Mouse (Mus musculus) A20 (cell line): ENCODE results near the gene Syn3.

Experiments used
- DNase-seq: peaks from one replicate; pipeline ENCODE4 v3.0.0-alpha.2; 2011; ENCODE audit warnings: low read depth, low spot score

Syn3 gene

DNA sequence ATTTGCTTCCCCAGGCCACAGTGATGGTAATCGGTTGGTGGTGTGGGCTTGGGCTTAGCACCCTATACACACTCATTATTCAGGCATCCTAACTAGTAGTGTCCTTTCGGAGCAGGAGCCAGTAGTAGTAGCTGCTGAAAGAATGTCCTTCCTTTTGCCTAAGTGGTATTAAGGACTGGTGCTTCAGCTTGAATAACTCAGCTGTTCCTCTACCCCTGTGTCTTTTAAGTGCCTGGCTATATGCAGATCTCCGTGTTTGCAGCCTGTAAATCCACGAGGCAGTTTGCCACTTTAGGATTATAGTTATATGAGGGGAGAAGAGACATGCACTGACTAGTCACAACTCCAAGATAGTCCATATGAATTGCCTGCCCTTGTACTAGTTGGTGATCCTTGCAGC lies 159.6 kb downstream of the Syn3 start:
- no peak for DNase-seq

DNA sequence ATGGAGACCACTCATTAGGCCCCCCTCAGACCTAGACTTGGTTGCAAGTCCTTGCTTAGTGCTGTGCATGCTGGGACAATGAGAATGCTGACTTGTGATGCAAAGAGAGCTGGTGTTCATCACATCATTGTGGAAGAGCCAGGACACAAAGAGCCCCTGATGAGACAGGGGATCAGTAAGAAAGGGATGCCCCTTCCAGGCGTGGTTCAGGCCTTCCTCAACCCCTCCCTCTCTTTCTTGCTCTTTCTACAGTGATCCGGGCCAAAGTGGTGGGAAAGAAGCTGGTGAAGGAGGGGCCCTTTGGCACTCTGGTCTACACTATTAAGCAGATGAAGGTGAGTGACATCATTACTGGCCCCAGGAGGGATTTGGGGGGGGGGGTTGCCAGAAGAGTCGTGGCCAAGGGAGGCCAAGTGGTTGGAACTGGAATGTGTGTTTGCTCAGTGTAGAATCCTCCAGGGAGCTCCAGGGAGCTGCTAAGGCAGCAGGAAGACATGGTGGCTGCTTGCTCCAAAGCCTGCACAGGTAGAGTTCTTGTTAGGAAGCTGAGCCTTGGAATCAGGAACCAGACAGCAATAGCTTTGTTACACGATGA lies 160.5 kb downstream of the Syn3 start:
- DNase-seq, result no peak

DNA sequence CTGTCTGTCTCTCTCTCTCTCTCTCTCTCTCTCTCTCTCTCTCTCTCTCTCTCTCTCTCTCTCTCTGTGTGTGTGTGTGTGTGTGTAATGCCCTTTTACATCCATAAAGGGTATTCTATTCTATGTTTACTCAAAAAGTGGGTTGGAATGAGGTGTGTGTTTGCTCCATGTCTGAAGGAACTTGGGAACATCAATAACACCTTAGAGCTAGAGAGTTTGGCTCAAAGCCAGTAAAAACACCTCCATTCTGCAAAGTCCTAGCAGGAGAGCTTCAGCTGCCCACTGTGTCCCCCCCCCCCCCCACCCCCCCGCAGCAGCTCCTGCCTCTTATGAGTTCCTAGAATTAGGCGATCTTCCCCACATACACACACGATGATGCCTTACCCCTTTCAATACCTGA lies 161.5 kb downstream of the Syn3 start:
- no peak for DNase-seq

DNA sequence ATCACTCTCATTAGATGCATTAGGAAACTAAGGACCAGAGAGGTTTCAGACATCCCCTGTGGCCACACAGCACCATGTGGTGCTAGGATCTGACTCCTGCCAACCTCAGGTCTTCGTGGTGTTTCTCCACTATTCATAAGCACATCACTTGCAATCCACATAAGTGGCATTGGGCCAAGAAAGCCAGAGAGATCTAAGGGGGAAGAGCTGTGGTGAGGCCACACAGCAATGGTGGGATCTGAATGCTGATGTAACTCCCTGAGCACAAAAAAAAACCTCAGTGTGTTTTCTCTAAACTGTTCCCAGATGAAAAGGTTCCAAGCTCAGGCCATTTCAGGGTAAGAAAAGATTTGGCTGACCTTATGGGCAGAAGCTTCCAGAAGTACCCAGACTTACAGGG lies 162.2 kb downstream of the Syn3 start:
- no peak for DNase-seq

DNA sequence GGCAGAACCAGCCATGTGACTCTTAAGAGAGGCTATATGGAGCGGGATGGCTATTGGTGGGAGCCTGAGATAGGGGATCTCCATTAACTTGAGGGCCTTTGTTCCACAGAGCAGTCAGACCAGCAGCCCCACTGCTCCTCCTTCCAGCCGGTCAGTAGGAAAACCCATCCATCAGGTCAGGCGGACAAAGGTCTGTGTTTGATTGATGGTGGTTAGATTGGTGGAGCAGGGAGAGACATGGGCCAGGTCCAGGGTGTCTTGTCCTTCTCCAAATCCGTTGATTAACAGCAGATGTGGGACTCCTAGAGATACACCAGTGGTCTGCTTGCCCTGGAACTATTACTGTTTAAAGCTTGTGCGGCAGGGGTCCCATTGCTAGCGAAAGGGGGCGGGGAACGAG lies 164.1 kb downstream of the Syn3 start:
- DNase-seq, result no peak

DNA sequence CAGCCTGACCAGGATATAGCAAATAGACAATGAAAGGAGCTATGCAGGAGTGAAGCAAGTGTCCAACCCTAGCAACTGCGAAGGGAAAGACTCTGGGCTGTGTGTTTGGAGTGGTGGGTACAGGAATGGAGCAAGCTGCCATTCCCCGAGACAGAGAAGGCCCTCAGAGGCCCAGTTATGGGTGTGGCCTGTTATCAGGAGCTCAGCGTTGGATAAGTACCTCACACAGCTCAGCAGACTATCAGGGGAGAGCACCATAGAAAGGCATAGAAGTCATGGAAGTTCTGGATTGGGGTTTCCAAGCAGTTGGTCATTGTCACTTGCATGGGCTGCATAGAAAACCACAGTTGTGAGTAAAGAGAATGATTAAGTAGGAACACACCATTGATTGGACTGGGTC lies 165.8 kb downstream of the Syn3 start:
- DNase-seq, result no peak

GRCm38 (mm10) chr10:86331681-86332281 lies 166.9 kb downstream of the Syn3 start:
- no peak for DNase-seq

- no peak for DNase-seq
Measured at GRCm38 (mm10) chr10:86330993-86331680, 167.6 kb downstream of the Syn3 start.

GRCm38 (mm10) chr10:86329241-86329882 lies 169.3 kb downstream of the Syn3 start:
- DNase-seq, result no peak

DNA sequence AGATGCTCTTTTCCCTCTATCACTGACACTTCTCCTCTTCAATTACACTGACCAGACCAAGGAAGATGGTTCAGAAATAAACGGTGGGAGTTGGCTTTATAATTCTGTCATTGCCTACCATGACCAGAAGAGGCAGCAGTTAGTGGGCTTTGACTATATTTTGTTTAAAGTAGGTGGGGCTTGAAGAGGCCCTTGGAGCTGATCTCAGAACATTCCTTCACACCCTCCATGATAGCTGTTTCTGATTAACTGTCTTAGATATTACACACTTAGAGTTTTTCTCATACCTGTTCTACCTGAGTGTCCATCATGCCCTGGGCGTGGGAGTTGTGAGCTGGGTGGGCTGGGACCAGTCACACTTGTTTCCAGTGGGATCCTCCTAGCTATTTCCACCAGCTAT lies 170.0 kb downstream of the Syn3 start:
- no peak for DNase-seq

GRCm38 (mm10) chr10:86328143-86328542 lies 170.6 kb downstream of the Syn3 start:
- no peak for DNase-seq

GRCm38 (mm10) chr10:86325272-86325671 lies 173.4 kb downstream of the Syn3 start:
- no peak for DNase-seq

DNA sequence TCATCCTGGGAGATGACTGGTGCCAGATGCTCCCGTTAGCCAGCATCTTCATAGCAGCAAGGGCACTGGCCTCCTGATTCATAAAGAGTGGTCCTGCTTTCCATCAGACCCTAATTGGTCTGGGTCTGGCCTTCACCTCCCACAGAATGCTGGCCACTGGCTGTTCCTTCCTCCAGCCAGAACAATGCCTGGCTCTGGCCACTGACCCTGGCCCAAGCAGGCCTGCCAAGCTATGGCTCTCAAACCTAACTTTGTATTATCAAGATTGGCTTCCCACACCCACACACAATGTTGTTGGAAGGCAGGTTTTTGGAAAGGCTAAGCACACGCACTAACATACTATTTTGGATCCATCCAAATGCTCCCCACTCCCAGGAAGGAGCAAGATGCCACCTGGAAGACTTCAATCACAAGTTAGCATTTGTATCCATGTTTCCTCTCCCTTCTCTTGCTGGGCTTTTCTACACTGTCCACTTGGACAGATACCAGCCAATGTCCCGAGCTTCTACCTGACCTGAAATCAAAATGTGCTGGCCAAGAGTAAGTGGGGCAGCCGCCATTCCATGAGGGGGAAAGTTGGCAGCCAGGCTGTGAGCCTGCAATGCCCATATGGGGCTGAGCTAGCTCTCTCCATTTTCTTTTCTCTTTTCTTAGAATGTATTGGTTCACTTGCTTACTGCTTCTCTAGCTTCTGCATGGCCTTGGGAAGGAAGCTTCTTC lies 175.3 kb downstream of the Syn3 start:
- DNase-seq, result no peak

DNA sequence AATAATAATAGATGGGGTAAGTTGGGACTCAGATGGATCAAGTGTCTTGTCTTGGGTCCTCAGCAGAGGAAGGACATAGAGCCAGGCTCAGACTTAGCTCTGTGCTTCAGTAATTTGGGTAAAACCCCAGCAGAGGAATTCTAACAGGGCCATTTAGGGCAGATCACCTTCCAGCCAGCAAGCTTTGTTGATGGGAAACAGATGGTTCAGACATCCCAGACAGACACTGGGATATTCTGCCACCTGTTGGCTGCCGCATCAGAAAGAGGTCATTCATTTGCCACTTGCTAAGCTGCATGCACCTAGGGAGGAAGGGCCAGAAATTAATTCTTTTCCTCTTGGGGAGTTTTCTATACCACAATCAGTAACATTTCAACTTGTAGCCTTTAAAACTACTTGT lies 176.7 kb downstream of the Syn3 start:
- no peak for DNase-seq

- DNase-seq, result no peak
Measured at GRCm38 (mm10) chr10:86321194-86321593, 177.5 kb downstream of the Syn3 start.

DNA sequence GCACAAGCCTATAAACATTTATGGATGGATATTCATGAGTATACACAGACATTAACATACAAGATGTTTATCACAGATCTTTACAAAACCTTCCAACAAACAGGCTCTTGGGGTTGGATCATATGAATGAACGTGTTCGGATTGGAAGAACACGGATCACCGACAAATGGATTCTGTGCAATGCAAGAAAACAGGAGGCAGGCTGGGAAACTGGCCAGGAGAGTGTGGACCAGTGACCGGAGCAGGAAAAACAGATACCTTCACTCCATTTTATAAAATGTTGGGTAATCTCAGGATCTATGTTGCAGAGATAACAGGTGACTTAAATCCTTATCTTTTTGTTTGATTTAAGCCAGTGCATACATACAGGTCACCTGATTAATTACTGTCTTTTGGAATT lies 178.5 kb downstream of the Syn3 start:
- DNase-seq, result no peak

DNA sequence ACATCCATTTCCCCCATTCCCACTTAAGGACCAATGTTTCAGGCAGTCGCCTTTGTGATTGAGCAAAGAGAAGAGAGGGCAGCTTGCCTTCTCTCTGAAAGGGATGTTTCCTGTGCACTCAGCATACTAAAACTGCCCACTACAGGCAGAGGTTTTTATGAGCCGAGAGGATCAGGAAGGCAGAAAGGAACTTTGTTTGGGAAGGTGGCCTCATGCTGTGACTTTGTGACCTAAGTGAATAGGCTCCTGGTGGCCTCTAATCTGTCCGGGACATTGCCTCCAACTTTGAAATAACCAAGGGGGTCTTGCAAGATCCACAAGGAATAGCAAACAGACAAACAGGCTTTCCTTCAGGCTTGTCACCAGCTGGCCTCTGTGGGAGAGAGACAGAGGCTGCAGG lies 179.2 kb downstream of the Syn3 start:
- DNase-seq, result no peak

GRCm38 (mm10) chr10:86318552-86319140 lies 180.1 kb downstream of the Syn3 start:
- DNase-seq, result no peak

GRCm38 (mm10) chr10:86317633-86318032 lies 181.1 kb downstream of the Syn3 start:
- no peak for DNase-seq

DNA sequence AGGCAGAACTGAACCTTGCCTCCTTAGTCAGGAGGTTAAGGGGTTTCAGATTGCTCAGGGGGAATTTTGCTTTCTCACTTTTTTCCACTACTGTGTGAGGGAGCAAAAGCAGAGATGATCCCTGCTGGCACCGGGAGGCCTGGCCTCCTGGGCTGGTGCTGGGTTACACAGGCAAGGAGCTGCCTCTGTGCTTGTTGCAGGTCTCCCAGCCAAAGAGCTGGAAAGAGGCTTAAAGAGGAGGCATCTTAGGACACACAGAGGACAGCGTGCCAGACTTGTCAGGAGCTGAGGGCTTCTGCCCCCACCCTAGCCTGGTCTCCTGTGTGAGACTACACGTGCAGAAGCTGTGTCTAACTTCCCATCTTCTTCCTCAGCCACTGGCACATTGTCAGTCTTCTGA lies 183.2 kb downstream of the Syn3 start:
- DNase-seq, result no peak

DNA sequence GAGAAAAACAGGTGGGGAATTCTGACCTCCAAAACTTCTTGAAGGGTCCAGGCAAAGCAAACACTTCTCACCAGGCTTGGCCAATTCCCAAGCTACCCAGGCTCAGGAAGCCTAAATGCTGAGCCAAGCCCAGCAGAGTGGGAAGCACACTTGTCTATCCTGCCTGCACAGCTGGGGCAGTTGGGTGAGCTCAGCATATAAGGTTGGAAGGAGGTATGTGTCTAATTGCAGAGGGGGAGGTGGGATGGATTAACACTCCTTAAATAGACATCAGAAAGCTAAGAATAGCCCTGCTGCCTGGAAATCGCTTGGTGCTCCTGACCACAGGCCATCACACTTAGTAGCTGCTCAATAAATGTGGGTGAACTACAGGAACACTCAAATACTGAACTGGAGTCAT lies 185.2 kb downstream of the Syn3 start:
- DNase-seq, result no peak

DNA sequence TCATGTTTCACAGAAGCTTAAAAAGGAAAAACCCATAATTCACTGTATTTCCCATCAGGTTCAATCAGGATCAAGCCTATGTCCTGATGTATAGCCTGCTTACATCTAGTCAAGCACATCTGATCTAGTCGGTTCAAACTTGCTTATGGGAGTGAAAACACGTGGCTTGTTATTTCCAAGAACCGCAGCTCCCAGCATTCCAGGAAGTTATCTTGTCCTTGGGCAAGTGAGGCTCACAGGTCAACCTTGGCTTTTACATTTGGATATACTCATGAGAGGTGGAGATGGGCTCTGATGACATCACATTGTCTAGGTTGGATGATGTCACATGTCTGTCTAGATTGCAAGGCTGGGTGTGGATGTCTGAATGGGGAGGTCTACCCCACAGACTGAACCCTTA lies 185.7 kb downstream of the Syn3 start:
- DNase-seq, result no peak
